Mouse (Mus musculus) liver, postnatal 0 days (tissue): ENCODE results near the gene Cbr1.
"Not testable (repeated sequence)": the region's sequence is repeated elsewhere in the genome, so short reads cannot be mapped to it uniquely, and the experiment has no call there.

Experiments
- CTCF ChIP-seq: sonication (generic); IDR thresholded peaks from 2 replicates; pipeline ENCODE4 v1.5.1; 2016; ENCODE audit warnings: antibody characterized with exemption, low read depth
- EP300 ChIP-seq: IDR thresholded peaks from 2 replicates; pipeline ENCODE4 v1.6.1; 2016; ENCODE audit warnings: antibody characterized with exemption, low read depth, mild to moderate bottlenecking

- not testable (repeated sequence) for TF ChIP-seq CTCF, EP300
Measured at GRCm38 (mm10) chr16:93623759-93624158, 18.1 kb downstream of the Cbr1 start.
